Mouse (Mus musculus): ENCODE results near the gene Casc1.

DNA sequence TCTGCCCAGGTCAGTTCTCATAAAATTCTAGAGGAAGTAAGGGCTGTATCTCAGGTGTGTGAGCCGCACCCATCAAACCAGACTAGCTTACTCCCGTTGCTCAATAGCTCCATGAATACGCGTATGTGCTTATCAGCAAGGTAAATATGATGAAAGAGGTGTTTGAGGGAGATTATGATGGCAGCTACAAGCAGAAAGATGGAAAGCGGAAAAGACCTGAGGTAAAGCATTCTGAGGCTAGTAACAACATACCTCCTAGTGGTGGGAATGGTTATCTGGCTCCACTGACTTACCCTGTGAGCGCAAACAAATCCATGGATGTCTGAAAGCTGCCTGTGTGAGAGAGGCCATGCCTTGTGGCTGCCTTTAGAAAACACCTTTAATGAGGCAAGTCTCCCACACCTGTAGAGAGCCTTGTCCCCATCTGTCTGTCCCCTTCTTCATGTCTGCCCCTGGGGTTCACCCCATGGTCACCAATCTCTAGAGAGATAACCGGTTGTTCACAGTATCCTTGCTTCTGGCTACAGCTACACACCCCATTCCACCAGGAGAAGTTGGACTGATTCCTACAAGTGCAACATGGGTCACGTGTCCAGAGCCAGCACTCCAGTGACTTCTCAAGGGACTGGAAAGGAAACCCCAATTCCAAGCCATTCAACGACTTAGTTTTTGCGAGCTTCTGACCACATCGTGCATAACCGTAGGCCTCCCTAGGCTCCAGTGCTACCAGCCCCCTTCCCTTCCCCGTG, 45.3 kb upstream of the Casc1 start:
- peak; percentile 49 for TF ChIP-seq USF1 (IDR thresholded peaks at IDR 0.05; ENCODE audit: low read depth)
- TF ChIP-seq POLR2A (IDR thresholded peaks at IDR 0.05; ENCODE audit: insufficient read length, low read depth) = no peak
- TF ChIP-seq MAX (IDR thresholded peaks at IDR 0.05; ENCODE audit: low read depth) = no peak
